Mouse (Mus musculus): ENCODE measurements around the gene Ston2. TPM values are rescaled to one million over a fixed set of nuclear protein-coding genes. Genes with fewer than 3 reads are reported as not detected.
"Not testable (repeated sequence)": the region's sequence is repeated elsewhere in the genome, so short reads cannot be mapped to it uniquely, and the experiment has no call there.

Gene Ston2
- total RNA-seq, 1 experiment from 2014 or later, result 0.94 TPM

- ATAC-seq (replicated peaks in 1 of 2; ENCODE audit: insufficient read depth in 1 of 2, low FRiP score in 2 of 2, low TSS enrichment in 1 of 2, low read depth in 1 of 2, poor library complexity in 2 of 2, severe bottlenecking in 2 of 2), result peak; percentile 24 to 36; a peak in 3 of 4 replicates
Measured at GRCm38 (mm10) chr12:91592128-91592527, 196.1 kb downstream of the Ston2 start.

GRCm38 (mm10) chr12:91591191-91591590 lies 197.0 kb downstream of the Ston2 start:
- ATAC-seq (replicated peaks in 1 of 2; ENCODE audit: insufficient read depth in 1 of 2, low FRiP score in 2 of 2, low TSS enrichment in 1 of 2, low read depth in 1 of 2, poor library complexity in 2 of 2, severe bottlenecking in 2 of 2), result no peak

- no peak for ATAC-seq (replicated peaks in 1 of 2; ENCODE audit: insufficient read depth in 1 of 2, low FRiP score in 2 of 2, low TSS enrichment in 1 of 2, low read depth in 1 of 2, poor library complexity in 2 of 2, severe bottlenecking in 2 of 2)
Measured at GRCm38 (mm10) chr12:91590716-91591115, 197.5 kb downstream of the Ston2 start.

GRCm38 (mm10) chr12:91589847-91590690 lies 198.1 kb downstream of the Ston2 start, which contains the start of gene Gtf2a1:
Gtf2a1 (minus strand) TSS chr12:91590487.
- ATAC-seq (replicated peaks in 1 of 2; ENCODE audit: insufficient read depth in 1 of 2, low FRiP score in 2 of 2, low TSS enrichment in 1 of 2, low read depth in 1 of 2, poor library complexity in 2 of 2, severe bottlenecking in 2 of 2), result peak; percentile 56 to 65

- no peak; a peak in 1 of 4 replicates for ATAC-seq (replicated peaks in 1 of 2; ENCODE audit: insufficient read depth in 1 of 2, low FRiP score in 2 of 2, low TSS enrichment in 1 of 2, low read depth in 1 of 2, poor library complexity in 2 of 2, severe bottlenecking in 2 of 2)
Measured at GRCm38 (mm10) chr12:91589542-91589846, 198.7 kb downstream of the Ston2 start.

GRCm38 (mm10) chr12:91588670-91589541 lies 199.3 kb downstream of the Ston2 start:
- ATAC-seq (replicated peaks in 1 of 2; ENCODE audit: insufficient read depth in 1 of 2, low FRiP score in 2 of 2, low TSS enrichment in 1 of 2, low read depth in 1 of 2, poor library complexity in 2 of 2, severe bottlenecking in 2 of 2), result no peak

- ATAC-seq (replicated peaks in 1 of 2; ENCODE audit: insufficient read depth in 1 of 2, low FRiP score in 2 of 2, low TSS enrichment in 1 of 2, low read depth in 1 of 2, poor library complexity in 2 of 2, severe bottlenecking in 2 of 2), result peak; percentile 71 to 73
Measured at GRCm38 (mm10) chr12:91588176-91588669, 200.0 kb downstream of the Ston2 start.

GRCm38 (mm10) chr12:91587491-91588033 lies 200.6 kb downstream of the Ston2 start:
- no peak for ATAC-seq (replicated peaks in 1 of 2; ENCODE audit: insufficient read depth in 1 of 2, low FRiP score in 2 of 2, low TSS enrichment in 1 of 2, low read depth in 1 of 2, poor library complexity in 2 of 2, severe bottlenecking in 2 of 2)

GRCm38 (mm10) chr12:91587077-91587476 lies 201.1 kb downstream of the Ston2 start:
- ATAC-seq (replicated peaks in 1 of 2; ENCODE audit: insufficient read depth in 1 of 2, low FRiP score in 2 of 2, low TSS enrichment in 1 of 2, low read depth in 1 of 2, poor library complexity in 2 of 2, severe bottlenecking in 2 of 2), result no peak

- not testable (repeated sequence) for ATAC-seq (replicated peaks in 1 of 2; ENCODE audit: insufficient read depth in 1 of 2, low FRiP score in 2 of 2, low TSS enrichment in 1 of 2, low read depth in 1 of 2, poor library complexity in 2 of 2, severe bottlenecking in 2 of 2)
Measured at GRCm38 (mm10) chr12:91585815-91586214, 202.4 kb downstream of the Ston2 start.

- no peak for ATAC-seq (replicated peaks in 1 of 2; ENCODE audit: insufficient read depth in 1 of 2, low FRiP score in 2 of 2, low TSS enrichment in 1 of 2, low read depth in 1 of 2, poor library complexity in 2 of 2, severe bottlenecking in 2 of 2)
Measured at GRCm38 (mm10) chr12:91585206-91585605, 203.0 kb downstream of the Ston2 start.

GRCm38 (mm10) chr12:91583409-91583808 lies 204.8 kb downstream of the Ston2 start:
- no peak for ATAC-seq (replicated peaks in 1 of 2; ENCODE audit: insufficient read depth in 1 of 2, low FRiP score in 2 of 2, low TSS enrichment in 1 of 2, low read depth in 1 of 2, poor library complexity in 2 of 2, severe bottlenecking in 2 of 2)

Other genes with a start within 250 kb of the Ston2 start
- gene Gtf2a1, start 197.9 kb downstream of the Ston2 start, total RNA-seq (2017), result 37.3 and 38.3 TPM in 2 replicates
- gene Sel1l, start 60.8 kb upstream of the Ston2 start, total RNA-seq (2017), result 67.0 and 98.3 TPM in 2 replicates